16 mouse cellular contexts compared by ENCODE assay signal in the genomic region with DNA sequence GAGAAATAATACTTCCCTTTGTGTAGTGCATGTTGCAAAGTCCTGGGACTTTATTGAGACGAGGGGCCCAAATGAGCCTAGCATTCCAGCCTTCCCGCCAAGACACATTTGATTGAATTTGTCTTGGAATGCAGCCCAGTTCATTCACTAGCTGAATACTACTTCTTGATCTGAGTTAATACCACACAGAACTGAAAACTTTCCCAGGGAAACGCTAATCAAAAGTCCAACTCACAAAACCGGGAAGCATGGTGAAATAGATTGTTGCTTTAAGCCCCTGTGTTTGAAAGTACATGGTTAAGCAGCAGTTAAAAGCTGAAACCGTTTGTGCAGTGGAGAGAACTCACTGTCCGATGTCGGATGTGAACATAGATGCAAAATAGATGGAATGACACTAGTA. TPM values are rescaled to one million over a fixed set of nuclear protein-coding genes. Genes with fewer than 3 reads are reported as not detected.
DNase-seq lines count a peak whose midpoint lies in the region; ATAC-seq and TF ChIP-seq lines count a peak whose summit lies in the region.
"Had no signal": no experiment of that assay in that cellular context is flagged by ENCODE, and none has a peak within 500 bp of the region (broad histone marks: within the 10 kb centered on the region; RNA-seq: fewer than 3 reads in every experiment).

No protein-coding gene starts in this region.

- H3K27me3 ChIP-seq in limb, embryonic 12.5 days: no peaks in the 10 kb centered on the region
- no peaks in the 10 kb centered on the region for H3K27me3 ChIP-seq in limb, embryonic 10.5 days (ENCODE audit: low read depth, poor library complexity, severe bottlenecking)
- H3K27me3 ChIP-seq in forebrain, embryonic 11.5 days (ENCODE audit: control insufficient read depth, insufficient read depth, low read length): no peaks in the 10 kb centered on the region
- no peaks in the 10 kb centered on the region for H3K27me3 ChIP-seq in hindbrain, embryonic 15.5 days
- H3K27me3 ChIP-seq in midbrain, embryonic 15.5 days (replicated peaks): 0 out of 2 replicates have a peak, but pooled peaks cover 4% of the 10 kb centered on the region
- H3K27me3 ChIP-seq: CH12.LX; neural tube, embryonic 13.5 days; stomach, embryonic 15.5 days had no signal

- TF ChIP-seq CTCF in gastrocnemius, adult 2 months (IDR thresholded peaks at IDR 0.05): no peak

- no peaks in the 10 kb centered on the region for H3K4me1 ChIP-seq in limb, embryonic 12.5 days (replicated peaks)
- no peaks in the 10 kb centered on the region for H3K4me1 ChIP-seq in limb, embryonic 10.5 days
- 0 out of 2 replicates have a peak, but pooled peaks cover 2% of the 10 kb centered on the region for H3K4me1 ChIP-seq in forebrain, embryonic 11.5 days (replicated peaks; ENCODE audit: control insufficient read depth, insufficient read depth, low read length)
- no peaks in the 10 kb centered on the region for H3K4me1 ChIP-seq in hindbrain, embryonic 15.5 days (replicated peaks)
- H3K4me1 ChIP-seq in midbrain, embryonic 15.5 days: no peaks in the 10 kb centered on the region
- H3K4me1 ChIP-seq: neural tube, embryonic 13.5 days; stomach, embryonic 15.5 days had no signal

- intact Hi-C loops in gastrocnemius, adult 2 months (cut with DNase I): no loop called here

- DNase-seq in limb, embryonic 10.5 days (ENCODE audit: low spot score): no peak
- DNase-seq in forebrain, embryonic 11.5 days (ENCODE audit: low spot score): no peak
- DNase-seq in gastrocnemius, adult 2 months: no peak
- DNase-seq in spleen, adult 12 weeks (ENCODE audit: low spot score): no peak
- DNase-seq: adrenal gland, postnatal 14 days; heart, postnatal 36 days had no signal

- no peak overlapping the region for H3K4me2 ChIP-seq in limb, embryonic 12.5 days
- H3K4me2 ChIP-seq in forebrain, embryonic 11.5 days (ENCODE audit: low read depth, low read length, severe bottlenecking): no peak overlapping the region
- no peak overlapping the region for H3K4me2 ChIP-seq in hindbrain, embryonic 15.5 days
- H3K4me2 ChIP-seq in midbrain, embryonic 15.5 days: no peak overlapping the region
- H3K4me2 ChIP-seq: neural tube, embryonic 13.5 days; stomach, embryonic 15.5 days had no signal

- H3K9ac ChIP-seq in limb, embryonic 12.5 days (replicated peaks): no peak overlapping the region
- H3K9ac ChIP-seq in forebrain, embryonic 11.5 days (ENCODE audit: low read length): no peak overlapping the region
- H3K9ac ChIP-seq in hindbrain, embryonic 15.5 days: no peak overlapping the region
- H3K9ac ChIP-seq in midbrain, embryonic 15.5 days: no peak overlapping the region
- H3K9ac ChIP-seq: neural tube, embryonic 13.5 days; stomach, embryonic 15.5 days had no signal

- peak overlapping the region; percentile 46; the same call in 1 of the 2 replicates for H3K27ac ChIP-seq in limb, embryonic 12.5 days
- H3K27ac ChIP-seq in limb, embryonic 10.5 days: no peak overlapping the region
- peak overlapping the region; percentile 21; the same call in 1 of the 2 replicates for H3K27ac ChIP-seq in forebrain, embryonic 11.5 days (ENCODE audit: low read depth, low read length)
- no peak overlapping the region; the same call in 1 of the 2 replicates for H3K27ac ChIP-seq in hindbrain, embryonic 15.5 days (replicated peaks)
- H3K27ac ChIP-seq in midbrain, embryonic 15.5 days: no peak overlapping the region
- no peak overlapping the region for H3K27ac ChIP-seq in gastrocnemius, adult 2 months
- H3K27ac ChIP-seq: neural tube, embryonic 13.5 days; stomach, embryonic 15.5 days had no signal

- H3K4me3 ChIP-seq in limb, embryonic 12.5 days (replicated peaks): no peak overlapping the region
- H3K4me3 ChIP-seq in limb, embryonic 10.5 days: no peak overlapping the region
- no peak overlapping the region for H3K4me3 ChIP-seq in forebrain, embryonic 11.5 days (ENCODE audit: low read depth, low read length)
- H3K4me3 ChIP-seq in hindbrain, embryonic 15.5 days: no peak overlapping the region
- H3K4me3 ChIP-seq in midbrain, embryonic 15.5 days: no peak overlapping the region
- H3K4me3 ChIP-seq in gastrocnemius, adult 2 months: no peak overlapping the region
- H3K4me3 ChIP-seq: neural tube, embryonic 13.5 days; stomach, embryonic 15.5 days had no signal

- 58% methylated on average over 7 of the region's 7 CpGs for WGBS in limb, embryonic 12.5 days
- WGBS in limb, embryonic 10.5 days: 83% methylated on average over 7 of the region's 7 CpGs
- 39% methylated on average over 7 of the region's 7 CpGs for WGBS in forebrain, embryonic 11.5 days
- 42% methylated on average over 7 of the region's 7 CpGs for WGBS in hindbrain, embryonic 15.5 days
- WGBS in midbrain, embryonic 15.5 days: 26% methylated on average over 7 of the region's 7 CpGs

- peak; percentile 66; the same call in 1 of the 2 replicates for ATAC-seq in limb, embryonic 12.5 days (ENCODE audit: insufficient number of reproducible peaks, insufficient read depth, low FRiP score, low TSS enrichment, low read depth)
- ATAC-seq in forebrain, embryonic 11.5 days (replicated peaks; ENCODE audit: low FRiP score): peak; percentile 79
- ATAC-seq in hindbrain, embryonic 15.5 days (ENCODE audit: low FRiP score, low read depth): peak; percentile 51; the same call in 1 of the 2 replicates
- peak; percentile 62 for ATAC-seq in midbrain, embryonic 15.5 days (replicated peaks)

- no peaks in the 10 kb centered on the region for H3K9me3 ChIP-seq in limb, embryonic 12.5 days
- no peaks in the 10 kb centered on the region for H3K9me3 ChIP-seq in limb, embryonic 10.5 days (replicated peaks)
- H3K9me3 ChIP-seq in forebrain, embryonic 11.5 days (ENCODE audit: control insufficient read depth, low read length): no peaks in the 10 kb centered on the region
- no peaks in the 10 kb centered on the region for H3K9me3 ChIP-seq in hindbrain, embryonic 15.5 days
- no peaks in the 10 kb centered on the region for H3K9me3 ChIP-seq in midbrain, embryonic 15.5 days
- H3K9me3 ChIP-seq: neural tube, embryonic 13.5 days; stomach, embryonic 15.5 days had no signal

- no peaks in the 10 kb centered on the region for H3K36me3 ChIP-seq in limb, embryonic 12.5 days
- H3K36me3 ChIP-seq in limb, embryonic 10.5 days: no peaks in the 10 kb centered on the region
- no peaks in the 10 kb centered on the region for H3K36me3 ChIP-seq in forebrain, embryonic 11.5 days (ENCODE audit: control insufficient read depth, insufficient read depth, low read length)
- H3K36me3 ChIP-seq in hindbrain, embryonic 15.5 days: no peaks in the 10 kb centered on the region
- H3K36me3 ChIP-seq in midbrain, embryonic 15.5 days (replicated peaks): no peaks in the 10 kb centered on the region
- H3K36me3 ChIP-seq: neural tube, embryonic 13.5 days; stomach, embryonic 15.5 days had no signal

RNA-seq across cellular contexts. Expression of a gene that starts 24.6 kb away (rescaled TPM):
- not detected in 2 replicates for polyA plus RNA-seq in limb, embryonic 12.5 days (2016; fragmentation: Nextera tagmentation; extraction: Ambion mirVana)
- polyA plus RNA-seq in limb, embryonic 10.5 days (2016; fragmentation: Nextera tagmentation; extraction: Ambion mirVana): not detected in 2 replicates
- not detected in 2 replicates for polyA plus RNA-seq in forebrain, embryonic 11.5 days (2014; fragmentation: Nextera tagmentation; extraction: Ambion mirVana)
- not detected in 2 replicates for polyA plus RNA-seq in hindbrain, embryonic 15.5 days (2015; fragmentation: Nextera tagmentation; extraction: Ambion mirVana)
- not detected in 2 replicates for polyA plus RNA-seq in midbrain, embryonic 15.5 days (2015; fragmentation: Nextera tagmentation; extraction: Ambion mirVana)
- not detected for total RNA-seq in gastrocnemius, adult 2 months (2021)
- total RNA-seq: adrenal gland, postnatal 14 days; CH12.LX; granulocyte monocyte progenitor cell, adult 5-6 weeks; heart, postnatal 36 days; megakaryocyte progenitor cell, adult 5-6 weeks had no signal
- polyA plus RNA-seq: kidney, embryonic 14.5 days; liver, embryonic 16.5 days; neural tube, embryonic 13.5 days; stomach, embryonic 15.5 days had no signal

Comparison
In these comparisons a context has a peak if more than half of its experiments do, and no peak if none do; other contexts are left out.
1. H3K27ac ChIP-seq: peak in limb, embryonic 12.5 days (single experiment) and forebrain, embryonic 11.5 days (single experiment); none in limb, embryonic 10.5 days (single experiment), hindbrain, embryonic 15.5 days (single experiment), midbrain, embryonic 15.5 days (single experiment) and gastrocnemius, adult 2 months (single experiment).
2. Peak in every context shown above with its lines, with median percentiles within 50 percentile points of each other: ATAC-seq.